Mouse (Mus musculus) embryonic facial prominence, embryonic 15.5 days (tissue): ENCODE measurements around the gene Klhl5. TPM values are rescaled to one million over a fixed set of nuclear protein-coding genes. Genes with fewer than 3 reads are reported as not detected.

ENCODE experiments used
- ATAC-seq: fragments of 200-750 bp; cut with Nextera tagmentation; 2 replicates; pipeline ENCODE4 v1.8.0; 2017; ENCODE audit warnings: low read depth, moderate TSS enrichment; ENCODE audit not compliant: insufficient number of reproducible peaks, low FRiP score, low TSS enrichment
- H3K27ac ChIP-seq: fragments of 300-500 bp; sonication (generic); replicated peaks from 2 replicates; pipeline ENCODE4 v1.5.1; 2015; ENCODE audit warnings: mild to moderate bottlenecking, inconsistent platforms
- H3K27me3 ChIP-seq: fragments of 300-500 bp; sonication (generic); 2 replicates; pipeline ENCODE4 v1.6.1; 2015; ENCODE audit warnings: inconsistent platforms
- H3K36me3 ChIP-seq: fragments of 300-500 bp; sonication (generic); 2 replicates; pipeline ENCODE4 v1.6.1; 2015; ENCODE audit warnings: mild to moderate bottlenecking, inconsistent platforms
- H3K4me1 ChIP-seq: fragments of 300-500 bp; sonication (generic); 2 replicates; pipeline ENCODE4 v1.6.1; 2015; ENCODE audit warnings: inconsistent platforms
- H3K4me2 ChIP-seq: fragments of 300-500 bp; sonication (generic); replicated peaks from 2 replicates; pipeline ENCODE4 v1.6.1; 2015; ENCODE audit warnings: mild to moderate bottlenecking, inconsistent platforms
- H3K4me3 ChIP-seq: fragments of 300-500 bp; sonication (generic); replicated peaks from 2 replicates; pipeline ENCODE4 v1.5.1; 2015; ENCODE audit warnings: mild to moderate bottlenecking, inconsistent platforms
- H3K9ac ChIP-seq: fragments of 300-500 bp; sonication (generic); 2 replicates; pipeline ENCODE4 v1.6.1; 2015; ENCODE audit warnings: inconsistent platforms
- H3K9me3 ChIP-seq: fragments of 300-500 bp; sonication (generic); replicated peaks from 2 replicates; pipeline ENCODE4 v1.6.1; 2016; ENCODE audit warnings: inconsistent platforms
- WGBS: fragments of 180-500 bp; shearing (Covaris S2); methylation state at CpG from one replicate; pipeline ENCODE4 v1.1.7; 2015; 5-methylcytosine and 5-hydroxymethylcytosine counted together
- polyA plus RNA-seq: library from polyadenylated mRNA; unstranded; fragments of >200 nt; fragmentation: Nextera tagmentation; extraction: Ambion mirVana; gene quantifications from 2 replicates; pipeline ENCODE4 v1.2.1, GENCODE M21; 2015

Gene Klhl5
- polyA plus RNA-seq, 1 experiment from 2014 or later: 22.6 TPM

- no peak for ATAC-seq
- H3K27ac ChIP-seq: no peak overlapping the region
- 90% methylated on average over 6 of the region's 6 CpGs for WGBS
- H3K4me1 ChIP-seq: no peaks in the 10 kb centered on the region
- H3K27me3 ChIP-seq: no peaks in the 10 kb centered on the region
- no peak overlapping the region for H3K4me2 ChIP-seq
- H3K4me3 ChIP-seq: no peak overlapping the region
- no peaks in the 10 kb centered on the region for H3K9me3 ChIP-seq
- H3K9ac ChIP-seq: no peak overlapping the region
- peaks cover 31% of the 10 kb centered on the region for H3K36me3 ChIP-seq
Measured at GRCm38 (mm10) chr5:65149706-65150105, 42.4 kb downstream of the Klhl5 start.

GRCm38 (mm10) chr5:65150376-65150955, 43.1 kb downstream of the Klhl5 start:
- H3K27ac ChIP-seq: no peak overlapping the region
- ATAC-seq: no peak
- 87% methylated on average over 8 of the region's 8 CpGs for WGBS

GRCm38 (mm10) chr5:65151276-65151675, 43.9 kb downstream of the Klhl5 start:
- Histone ChIP-seq H3K27ac (no peak overlapping the region), H3K4me2 (no peak overlapping the region), H3K9ac (no peak overlapping the region), H3K36me3 (peaks cover 25% of the 10 kb centered on the region), H3K4me3 (no peak overlapping the region), H3K4me1 (no peaks in the 10 kb centered on the region), H3K27me3 (no peaks in the 10 kb centered on the region), H3K9me3 (no peaks in the 10 kb centered on the region)
- no peak for ATAC-seq
- 96% methylated on average over 3 of the region's 3 CpGs for WGBS

More at GRCm38 (mm10) chr5:65150376-65150955, 43.1 kb downstream of the Klhl5 start:
- Histone ChIP-seq H3K36me3 (peaks cover 25% of the 10 kb centered on the region), H3K4me1 (no peaks in the 10 kb centered on the region), H3K9ac (no peak overlapping the region), H3K27me3 (no peaks in the 10 kb centered on the region), H3K4me3 (no peak overlapping the region), H3K4me2 (no peak overlapping the region), H3K9me3 (no peaks in the 10 kb centered on the region)

- WGBS: 86% methylated on average over 5 of the region's 5 CpGs
- H3K4me1 ChIP-seq: no peaks in the 10 kb centered on the region
- peaks cover 25% of the 10 kb centered on the region for H3K36me3 ChIP-seq
- H3K9me3 ChIP-seq: no peaks in the 10 kb centered on the region
- H3K27ac ChIP-seq: no peak overlapping the region
- no peak overlapping the region for H3K9ac ChIP-seq
- H3K4me2 ChIP-seq: no peak overlapping the region
- ATAC-seq: no peak
- no peak overlapping the region for H3K4me3 ChIP-seq
- H3K27me3 ChIP-seq: no peaks in the 10 kb centered on the region
Measured at GRCm38 (mm10) chr5:65151767-65152166, 44.4 kb downstream of the Klhl5 start.

- no peak overlapping the region for H3K4me3 ChIP-seq
- H3K9ac ChIP-seq: no peak overlapping the region
- peaks cover 23% of the 10 kb centered on the region for H3K36me3 ChIP-seq
- 79% methylated on average over 6 of the region's 6 CpGs for WGBS
- no peaks in the 10 kb centered on the region for H3K27me3 ChIP-seq
- no peak overlapping the region for H3K4me2 ChIP-seq
- no peak for ATAC-seq
- no peaks in the 10 kb centered on the region for H3K9me3 ChIP-seq
- no peak overlapping the region for H3K27ac ChIP-seq
- H3K4me1 ChIP-seq: no peaks in the 10 kb centered on the region
Measured at GRCm38 (mm10) chr5:65154287-65154686, 46.9 kb downstream of the Klhl5 start.

GRCm38 (mm10) chr5:65156853-65157252, 49.5 kb downstream of the Klhl5 start:
- WGBS: 70% methylated on average over 2 of the region's 2 CpGs
- ATAC-seq: no peak
- H3K27me3 ChIP-seq: no peaks in the 10 kb centered on the region

GRCm38 (mm10) chr5:65157412-65158381, 50.4 kb downstream of the Klhl5 start:
- Histone ChIP-seq H3K9me3 (no peaks in the 10 kb centered on the region), H3K4me3 (no peak overlapping the region), H3K27me3 (no peaks in the 10 kb centered on the region), H3K9ac (no peak overlapping the region), H3K4me1 (no peaks in the 10 kb centered on the region), H3K27ac (no peak overlapping the region), H3K4me2 (no peak overlapping the region), H3K36me3 (peaks cover 21% of the 10 kb centered on the region)
- no peak for ATAC-seq
- 71% methylated on average over 22 of the region's 22 CpGs for WGBS

More at GRCm38 (mm10) chr5:65156853-65157252, 49.5 kb downstream of the Klhl5 start:
- Histone ChIP-seq H3K9ac (no peak overlapping the region), H3K4me2 (no peak overlapping the region), H3K4me3 (no peak overlapping the region), H3K9me3 (no peaks in the 10 kb centered on the region), H3K36me3 (peaks cover 25% of the 10 kb centered on the region), H3K4me1 (no peaks in the 10 kb centered on the region), H3K27ac (no peak overlapping the region)

GRCm38 (mm10) chr5:65158696-65159305, 51.5 kb downstream of the Klhl5 start:
- WGBS: 86% methylated on average over 20 of the region's 20 CpGs
- no peak overlapping the region for H3K27ac ChIP-seq
- H3K9ac ChIP-seq: no peak overlapping the region
- no peak for ATAC-seq
- H3K36me3 ChIP-seq: peaks cover 27% of the 10 kb centered on the region
- no peaks in the 10 kb centered on the region for H3K9me3 ChIP-seq
- no peaks in the 10 kb centered on the region for H3K27me3 ChIP-seq
- no peaks in the 10 kb centered on the region for H3K4me1 ChIP-seq
- no peak overlapping the region for H3K4me3 ChIP-seq
- H3K4me2 ChIP-seq: no peak overlapping the region

GRCm38 (mm10) chr5:65163001-65163400, 55.7 kb downstream of the Klhl5 start:
- Histone ChIP-seq H3K27ac (no peak overlapping the region), H3K9me3 (no peaks in the 10 kb centered on the region), H3K4me3 (no peak overlapping the region), H3K9ac (no peak overlapping the region), H3K4me2 (no peak overlapping the region), H3K36me3 (peaks cover 38% of the 10 kb centered on the region), H3K27me3 (no peaks in the 10 kb centered on the region), H3K4me1 (no peaks in the 10 kb centered on the region)
- 59% methylated on average over 5 of the region's 5 CpGs for WGBS
- no peak for ATAC-seq

GRCm38 (mm10) chr5:65163489-65164092, 56.3 kb downstream of the Klhl5 start:
- Histone ChIP-seq H3K36me3 (peaks cover 37% of the 10 kb centered on the region), H3K4me2 (no peak overlapping the region), H3K9me3 (no peaks in the 10 kb centered on the region), H3K9ac (no peak overlapping the region), H3K4me3 (no peak overlapping the region), H3K27me3 (no peaks in the 10 kb centered on the region), H3K4me1 (no peaks in the 10 kb centered on the region), H3K27ac (no peak overlapping the region)
- ATAC-seq: no peak
- 76% methylated on average over 17 of the region's 17 CpGs for WGBS

GRCm38 (mm10) chr5:65170206-65170605, 62.9 kb downstream of the Klhl5 start:
- Histone ChIP-seq H3K4me3 (no peak overlapping the region), H3K4me1 (no peaks in the 10 kb centered on the region), H3K27ac (no peak overlapping the region), H3K9me3 (no peaks in the 10 kb centered on the region), H3K4me2 (no peak overlapping the region), H3K36me3 (peaks cover 6% of the 10 kb centered on the region; the same call in 1 of the 2 replicates), H3K27me3 (no peaks in the 10 kb centered on the region), H3K9ac (no peak overlapping the region)
- WGBS: 76% methylated on average over 9 of the region's 9 CpGs
- no peak for ATAC-seq
